Mouse (Mus musculus) T-cell, adult 2 months (primary cell): ENCODE measurements around the gene Psap.
"Not testable (repeated sequence)": the region's sequence is repeated elsewhere in the genome, so short reads cannot be mapped to it uniquely, and the experiment has no call there.

Experiments used
- DNase-seq: peaks from one replicate; pipeline ENCODE4 v3.0.0; 2022; ENCODE audit warnings: low spot score

The Psap gene

DNA sequence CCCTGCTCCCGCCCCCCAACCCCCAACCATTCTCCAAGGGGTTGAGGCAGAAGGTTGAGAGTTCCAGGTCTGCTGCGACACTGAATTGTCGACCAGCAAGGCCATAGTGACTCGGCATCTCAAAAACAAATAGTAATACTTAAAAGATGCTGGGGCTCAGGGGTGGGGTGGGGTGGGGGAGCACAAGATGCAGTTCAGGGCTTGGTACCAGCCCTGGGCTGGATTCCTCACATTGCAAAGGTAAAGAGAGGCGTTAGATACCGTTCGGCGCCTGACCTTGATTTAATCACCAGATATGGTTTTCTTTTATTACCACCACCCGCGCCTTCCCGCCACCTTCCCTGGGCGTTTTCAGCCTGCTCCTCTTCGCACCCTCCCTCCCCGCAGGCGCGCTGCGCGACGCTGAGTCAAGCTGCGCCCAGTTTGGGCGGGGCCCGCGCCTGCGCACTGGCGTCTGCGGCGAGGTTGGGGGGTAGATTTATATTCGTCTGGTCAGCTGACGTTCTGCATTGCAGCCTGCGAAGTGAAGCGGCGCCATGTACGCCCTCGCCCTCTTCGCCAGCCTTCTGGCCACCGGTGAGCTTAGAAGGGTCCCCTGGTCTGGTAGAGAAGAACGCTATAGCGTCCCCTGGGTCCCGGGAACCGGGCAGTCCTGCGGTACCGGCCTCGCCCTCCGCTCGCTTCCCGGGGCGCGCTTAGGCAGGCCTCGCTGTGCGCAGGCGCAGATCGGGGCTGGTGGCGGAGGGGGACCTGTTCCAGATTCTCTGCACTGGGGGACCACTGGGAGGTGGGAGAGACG, at the start of gene Psap:
Psap (plus strand) TSS at position 421 of the 799 bp plus-strand sequence.
- DNase-seq, result peak; percentile 92

DNA sequence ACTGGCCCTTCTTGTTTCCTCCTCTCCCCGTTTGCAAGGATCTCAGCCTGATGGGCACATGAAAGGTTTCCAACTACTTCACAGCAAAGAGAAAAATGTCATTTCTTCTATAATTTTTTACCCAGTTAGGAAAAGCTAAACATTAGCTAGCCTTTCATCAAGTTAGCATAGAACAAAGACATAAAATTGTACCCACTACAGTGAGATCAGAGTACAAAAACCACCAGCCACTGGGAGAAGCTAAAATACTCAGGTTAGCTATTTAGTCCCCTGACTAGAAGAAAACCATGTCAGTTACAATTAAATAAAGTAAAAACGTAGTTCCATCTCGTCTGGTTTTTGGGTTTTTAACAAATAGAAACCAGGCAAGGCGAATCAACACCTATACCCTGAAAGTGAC, 49.8 kb upstream of the Psap start:
- DNase-seq, result no peak

- no peak for DNase-seq
Measured at GRCm38 (mm10) chr10:60229113-60229512, 48.3 kb upstream of the Psap start.

GRCm38 (mm10) chr10:60230321-60231088, 46.9 kb upstream of the Psap start:
- no peak for DNase-seq

DNA sequence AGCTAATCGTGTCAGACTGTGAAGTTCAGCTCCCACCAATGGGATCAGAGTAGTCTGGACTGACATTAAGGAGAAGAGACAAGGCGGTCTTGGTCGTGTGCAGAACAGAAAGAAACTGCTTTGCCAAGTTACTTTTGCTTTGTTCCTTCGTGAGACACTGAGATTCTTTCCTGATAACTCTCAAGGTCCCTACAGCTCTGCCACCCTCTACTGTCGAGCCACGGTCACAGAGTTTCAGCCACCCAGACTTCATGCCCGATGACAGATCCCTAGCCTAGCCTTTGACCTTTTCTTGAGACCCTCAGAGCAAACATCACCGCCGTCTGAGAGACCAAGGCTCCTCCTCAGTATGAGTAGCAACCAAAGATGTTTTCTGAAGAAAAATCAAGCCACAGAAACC, 43.4 kb upstream of the Psap start:
- DNase-seq, result no peak

DNA sequence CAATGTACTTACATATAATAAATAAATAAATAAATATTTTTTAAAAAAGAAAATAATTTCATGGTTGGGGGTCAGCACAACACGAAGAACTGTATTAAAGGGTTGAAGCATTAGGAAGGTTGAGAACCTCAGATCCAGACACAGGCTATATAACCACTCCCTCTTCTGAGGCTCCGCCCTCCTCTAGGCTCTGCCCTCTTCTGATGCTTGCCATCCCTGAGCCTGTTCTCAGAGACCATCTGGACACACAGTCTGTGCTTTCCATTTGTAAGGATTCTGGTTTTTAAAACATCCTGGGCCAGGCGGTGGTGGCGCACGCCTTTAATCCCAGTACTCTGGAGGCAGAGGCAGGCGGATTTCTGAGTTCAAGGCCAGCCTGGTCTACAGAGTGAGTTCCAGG, 41.6 kb upstream of the Psap start:
- not testable (repeated sequence) for DNase-seq

DNA sequence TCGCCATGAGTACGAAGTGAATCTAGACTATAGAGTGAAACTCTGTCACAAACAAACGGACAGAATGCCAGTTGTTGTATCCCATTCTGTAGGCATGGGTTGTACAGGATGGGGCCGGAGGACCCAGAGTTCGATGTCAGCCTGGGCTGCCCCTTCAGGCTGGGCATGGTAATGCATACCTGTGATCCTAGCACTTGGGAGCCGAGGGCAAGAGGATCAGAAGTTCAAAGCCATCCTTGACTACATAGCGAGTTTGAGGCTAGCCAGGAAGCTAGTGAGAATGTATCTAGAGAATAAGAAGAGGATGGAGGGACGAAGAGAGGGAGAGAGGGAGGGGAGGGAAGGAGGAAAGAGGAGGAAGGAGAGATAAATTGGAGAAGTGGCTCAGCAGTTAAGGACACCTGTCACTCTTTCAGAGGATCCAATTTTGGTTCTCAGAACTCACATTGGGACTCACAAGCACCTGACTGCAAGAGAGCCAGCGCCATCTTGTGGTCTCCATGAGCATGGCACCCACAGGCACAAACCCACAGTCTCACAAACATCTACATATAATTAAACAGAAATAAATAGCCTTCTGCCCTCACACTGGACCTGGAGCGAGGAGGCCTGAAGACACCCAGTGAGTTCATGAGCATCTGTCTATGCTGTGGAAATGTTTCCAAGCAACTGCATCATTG, 39.8 kb upstream of the Psap start:
- DNase-seq, result no peak

DNA sequence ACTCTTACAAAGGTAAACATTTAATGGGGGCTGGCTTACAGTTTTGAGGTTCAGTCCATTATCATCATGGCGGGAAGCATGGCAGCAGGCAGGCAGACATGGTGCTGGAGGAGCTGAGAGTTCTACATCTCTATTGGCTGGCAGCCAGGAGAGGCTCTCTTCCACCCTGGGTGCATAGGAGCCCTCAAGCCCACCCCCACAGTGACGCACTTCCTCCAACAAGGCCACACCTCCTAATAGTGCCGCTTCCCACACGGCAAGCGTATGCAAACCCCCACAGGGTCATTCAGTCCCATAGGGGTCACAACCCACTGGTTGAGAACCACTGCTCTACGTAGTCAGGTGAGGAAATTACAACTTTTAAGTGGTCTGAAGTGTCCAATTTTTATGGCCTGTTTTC, 37.0 kb upstream of the Psap start:
- no peak for DNase-seq

- DNase-seq, result no peak
Measured at GRCm38 (mm10) chr10:60243941-60244340, 33.5 kb upstream of the Psap start.

DNA sequence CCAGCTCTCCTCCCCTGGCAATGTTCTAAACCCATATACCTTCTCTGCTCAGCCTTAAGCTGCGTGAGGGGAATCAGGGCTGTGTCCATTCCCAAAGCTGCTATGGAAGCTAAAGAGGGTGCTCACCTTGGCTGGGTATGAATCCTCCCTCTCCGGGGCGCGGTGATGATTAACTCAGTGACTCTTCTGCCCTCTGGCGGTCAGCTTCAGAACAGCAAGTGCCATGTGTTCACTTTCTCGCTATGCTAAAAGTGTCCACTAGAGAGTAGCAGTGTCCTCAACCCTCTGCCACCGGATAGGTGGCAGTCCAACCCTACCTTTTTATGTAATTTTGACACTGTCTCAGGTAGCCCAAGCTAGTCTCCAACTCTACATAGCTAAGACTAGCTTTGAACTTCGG, 32.4 kb upstream of the Psap start:
- peak; percentile 84 for DNase-seq

GRCm38 (mm10) chr10:60245635-60246034, 31.8 kb upstream of the Psap start:
- DNase-seq, result no peak

DNA sequence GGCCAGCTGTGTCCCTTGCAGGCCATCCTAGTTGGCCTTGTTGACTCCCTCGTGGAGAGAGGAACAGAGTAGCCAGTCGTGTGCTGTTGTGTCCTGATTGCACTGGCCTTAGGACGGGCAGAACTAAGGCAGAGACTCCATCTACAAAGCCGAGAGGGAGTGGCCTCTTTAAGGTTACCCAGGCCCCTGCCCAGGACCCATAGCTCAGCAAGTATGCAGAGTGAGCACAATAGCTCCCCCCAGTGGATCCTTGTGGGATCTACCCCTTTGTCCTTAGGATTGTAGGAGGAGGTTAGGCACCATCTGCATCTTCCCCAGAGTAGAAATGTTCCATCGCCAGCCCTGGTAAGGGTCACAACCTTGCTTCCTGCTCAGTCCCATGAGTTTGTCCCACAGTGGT, 30.9 kb upstream of the Psap start:
- DNase-seq, result peak; percentile 56

GRCm38 (mm10) chr10:60248345-60248744, 29.1 kb upstream of the Psap start:
- not testable (repeated sequence) for DNase-seq

GRCm38 (mm10) chr10:60250426-60250965, 26.9 kb upstream of the Psap start:
- no peak for DNase-seq

DNA sequence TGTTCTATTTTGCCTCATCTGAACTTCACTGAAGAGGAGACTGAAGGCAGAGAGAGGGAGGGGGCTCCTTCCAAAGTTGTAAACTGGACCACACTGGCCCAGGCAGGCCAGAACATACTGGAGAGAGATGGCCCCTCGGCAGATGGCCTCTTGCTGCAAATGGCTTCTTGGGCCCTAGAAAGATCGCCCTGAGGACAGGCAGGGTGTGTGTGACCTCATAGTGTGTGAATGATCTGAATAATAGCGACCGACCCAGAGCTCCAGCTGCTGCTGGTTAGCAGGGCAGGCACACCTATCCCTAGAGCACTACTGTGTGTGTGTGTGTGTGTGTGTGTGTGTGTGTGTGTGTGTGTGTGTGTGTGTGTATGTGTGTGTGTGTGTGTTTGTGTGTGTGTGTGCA, 25.2 kb upstream of the Psap start:
- no peak for DNase-seq

- no peak for DNase-seq
Measured at GRCm38 (mm10) chr10:60252606-60253005, 24.8 kb upstream of the Psap start.

DNA sequence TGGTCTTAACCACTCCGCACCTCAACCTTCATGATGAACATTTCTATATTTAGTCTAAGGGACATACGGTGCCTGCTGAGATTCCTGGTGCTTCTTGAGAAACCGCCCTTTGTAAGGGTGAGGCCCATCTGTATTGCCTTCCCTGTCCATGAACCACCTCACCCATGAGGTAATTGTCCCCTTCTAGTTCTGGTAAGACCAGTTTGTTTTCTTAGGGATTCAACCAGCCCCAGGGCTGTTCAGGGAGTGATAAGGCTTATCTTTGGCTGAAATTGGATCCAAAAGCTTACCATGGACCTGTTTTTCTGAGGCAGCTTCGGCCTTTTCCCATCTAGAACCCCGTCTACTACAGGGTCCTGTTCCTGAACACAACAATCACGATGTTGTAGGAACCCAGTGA, 21.3 kb upstream of the Psap start:
- DNase-seq, result no peak

- DNase-seq, result no peak
Measured at GRCm38 (mm10) chr10:60257261-60257825, 20.1 kb upstream of the Psap start.

DNA sequence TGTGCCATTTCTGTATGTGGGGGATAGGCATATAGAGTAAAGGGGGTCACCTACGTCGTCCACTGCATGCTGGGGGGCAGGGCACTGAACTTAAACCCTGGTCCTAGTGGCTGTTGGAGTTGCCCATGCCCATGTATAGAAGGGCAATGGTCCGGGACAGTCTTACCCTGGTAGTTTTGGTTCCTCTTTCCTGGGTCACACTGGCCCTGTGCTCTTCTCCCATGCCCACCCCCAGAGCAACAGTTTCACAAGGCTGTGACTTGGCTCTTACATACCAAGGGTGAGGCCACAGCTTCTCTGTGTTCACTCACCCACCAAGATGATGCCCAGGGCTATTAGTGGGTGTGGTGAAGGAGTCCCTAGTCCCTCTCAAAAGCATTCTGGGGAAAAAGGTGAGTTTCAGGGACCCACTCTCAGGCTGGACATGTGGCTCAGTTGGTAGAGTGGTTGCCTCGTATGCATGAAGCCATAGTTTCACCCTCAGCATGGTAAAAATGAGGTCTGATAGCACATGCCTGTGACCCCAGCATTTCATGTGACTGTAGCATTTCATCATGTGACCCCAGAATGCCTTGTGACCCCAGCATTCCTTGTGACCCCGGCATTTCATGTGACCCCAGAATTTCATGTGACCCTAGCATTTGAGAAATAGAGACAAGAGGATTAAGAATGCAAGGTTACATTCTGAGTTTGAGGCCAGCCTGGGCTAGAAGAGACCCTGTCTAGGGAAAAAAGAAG, 16.7 kb upstream of the Psap start:
- DNase-seq, result no peak

- DNase-seq, result no peak
Measured at GRCm38 (mm10) chr10:60261530-60261929, 15.9 kb upstream of the Psap start.

- DNase-seq, result peak; percentile 59
Measured at GRCm38 (mm10) chr10:60262386-60262785, 15.0 kb upstream of the Psap start.

DNA sequence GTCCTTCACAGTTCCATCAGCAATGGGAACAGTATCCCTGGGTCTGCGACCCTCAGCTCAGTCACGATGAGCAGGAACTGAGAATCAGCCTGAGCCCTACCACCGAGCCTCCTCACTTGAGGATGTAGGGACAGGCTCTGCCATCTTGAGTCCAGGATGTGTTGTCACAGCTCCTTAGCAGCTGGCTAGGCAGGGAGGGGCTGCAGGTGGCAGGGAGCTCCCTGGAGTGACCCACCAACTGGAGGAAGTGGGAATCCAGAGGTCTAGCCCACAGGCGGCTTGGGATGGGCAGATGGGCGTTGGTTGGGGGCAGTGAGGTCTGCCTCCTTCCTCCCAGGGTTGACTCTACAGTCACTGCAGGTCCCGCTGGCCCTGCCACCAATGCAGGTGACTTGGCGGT, 14.1 kb upstream of the Psap start:
- no peak for DNase-seq
